Mouse (Mus musculus) MEL (cell line): ENCODE results near the gene Ddit4. TPM values are rescaled to one million over a fixed set of nuclear protein-coding genes. Genes with fewer than 3 reads are reported as not detected.

ENCODE experiments used
- DNase-seq: peaks from one replicate; pipeline ENCODE4 v3.0.0; 2011; ENCODE audit warnings: low read depth, low spot score
- H3K27ac ChIP-seq: 2 replicates; pipeline ENCODE4 v1.5.1; 2012; ENCODE audit warnings: low read depth, mild to moderate bottlenecking, control low read depth, low read length, moderate library complexity; ENCODE audit not compliant: control insufficient read depth
- H3K27me3 ChIP-seq, 2 experiments: fragments of 150-350 bp in 1 of 2; sonication (generic) in 1 of 2; 2 replicates each; pipeline ENCODE4 v1.6.1; 2012; ENCODE audit warnings: low read length in 2 of 2, mild to moderate bottlenecking in 2 of 2, improper control_type of control experiment in 1 of 2, moderate library complexity in 1 of 2; ENCODE audit not compliant: insufficient read depth in 2 of 2, control insufficient read depth in 1 of 2
- H3K36me3 ChIP-seq, 2 experiments: 2 replicates each; pipeline ENCODE4 v1.6.1; 2012 to 2014; ENCODE audit warnings: low read length in 2 of 2, improper control_type of control experiment in 1 of 2, inconsistent platforms in 1 of 2, mild to moderate bottlenecking in 1 of 2; ENCODE audit not compliant: insufficient read depth in 2 of 2, control insufficient read depth in 1 of 2
- H3K4me1 ChIP-seq, 2 experiments: fragments of 150-350 bp in 1 of 2; sonication (generic) in 1 of 2; 2 replicates each; pipeline ENCODE4 v1.6.1; 2012; ENCODE audit warnings: low read length in 2 of 2, improper control_type of control experiment in 1 of 2, mild to moderate bottlenecking in 1 of 2; ENCODE audit not compliant: insufficient read depth in 2 of 2, control insufficient read depth in 1 of 2
- H3K4me3 ChIP-seq, 2 experiments: fragments of 150-350 bp in 1 of 2; sonication (generic) in 1 of 2; 2 replicates each; pipeline ENCODE4 v1.5.1; 2012; ENCODE audit warnings: low read depth in 2 of 2, low read length in 2 of 2, mild to moderate bottlenecking in 2 of 2, moderate library complexity in 2 of 2, control low read depth in 1 of 2, improper control_type of control experiment in 1 of 2; ENCODE audit not compliant: control insufficient read depth in 1 of 2, insufficient read depth in 1 of 2
- H3K79me2 ChIP-seq: 2 replicates; pipeline ENCODE4 v1.6.1; 2012; ENCODE audit warnings: mild to moderate bottlenecking, low read length, moderate library complexity; ENCODE audit not compliant: control insufficient read depth, poor library complexity, insufficient read depth
- H3K9ac ChIP-seq: 2 replicates; pipeline ENCODE4 v1.6.1; 2012; ENCODE audit warnings: low read depth, mild to moderate bottlenecking, control low read depth, low read length, moderate library complexity; ENCODE audit not compliant: control insufficient read depth, poor library complexity, severe bottlenecking
- H3K9me3 ChIP-seq: fragments of 150-350 bp; sonication (generic); replicated peaks from 2 replicates; pipeline ENCODE4 v1.6.1; 2012; ENCODE audit warnings: mild to moderate bottlenecking, low read length, improper control_type of control experiment, moderate library complexity; ENCODE audit not compliant: insufficient read depth
- BHLHE40 ChIP-seq: IDR thresholded peaks from 2 replicates; pipeline ENCODE4 v1.6.1; 2012; ENCODE audit warnings: low read depth, mild to moderate bottlenecking, inconsistent platforms, low read length, improper control_type of control experiment, borderline replicate concordance
- CTCF ChIP-seq, 3 experiments: IDR thresholded peaks in 2 of 3; conservative IDR thresholded peaks in 1 of 3; 2 replicates each; pipeline ENCODE4 v1.5.1; 2011 to 2012; ENCODE audit warnings: low read length in 3 of 3, low read depth in 2 of 3, mild to moderate bottlenecking in 2 of 3, improper control_type of control experiment in 1 of 3, inconsistent platforms in 1 of 3, mixed read lengths in 1 of 3, moderate library complexity in 1 of 3; ENCODE audit not compliant: control insufficient read depth in 1 of 3, insufficient read depth in 1 of 3, poor library complexity in 1 of 3, severe bottlenecking in 1 of 3
- E2F4 ChIP-seq: IDR thresholded peaks from 2 replicates; pipeline ENCODE4 v1.6.1; 2011; ENCODE audit warnings: low read depth, low read length, improper control_type of control experiment, borderline replicate concordance
- ELF1 ChIP-seq: IDR thresholded peaks from 2 replicates; pipeline ENCODE4 v1.6.1; 2014; ENCODE audit warnings: low read depth, mild to moderate bottlenecking, inconsistent platforms, low read length, improper control_type of control experiment, moderate library complexity
- EP300 ChIP-seq, 2 experiments: IDR thresholded peaks; 2 replicates each; pipeline ENCODE4 v1.6.1; 2011; ENCODE audit warnings: improper control_type of control experiment in 2 of 2, low read length in 2 of 2, low read depth in 1 of 2, mild to moderate bottlenecking in 1 of 2
- HCFC1 ChIP-seq: IDR thresholded peaks from 2 replicates; pipeline ENCODE4 v1.6.1; 2012; ENCODE audit warnings: low read depth, mild to moderate bottlenecking, inconsistent platforms, low read length, improper control_type of control experiment, moderate library complexity
- JUND ChIP-seq: IDR thresholded peaks from 2 replicates; pipeline ENCODE4 v1.6.1; 2011; ENCODE audit warnings: low read depth, mild to moderate bottlenecking, improper control_type of control experiment, low read length
- MAX ChIP-seq: IDR thresholded peaks from 2 replicates; pipeline ENCODE4 v1.6.1; 2011; ENCODE audit warnings: low read length, improper control_type of control experiment
- MYC ChIP-seq: IDR thresholded peaks from 2 replicates; pipeline ENCODE4 v1.6.1; 2011; ENCODE audit warnings: low read depth, mild to moderate bottlenecking, low read length, improper control_type of control experiment, moderate library complexity
- NELFE ChIP-seq: IDR thresholded peaks from 2 replicates; pipeline ENCODE4 v1.6.1; 2011; ENCODE audit warnings: low read depth, low read length, improper control_type of control experiment
- POLR2A ChIP-seq, 2 experiments: IDR thresholded peaks; 2 replicates each; pipeline ENCODE4 v1.6.1; 2011 to 2012; ENCODE audit warnings: low read length in 2 of 2, mild to moderate bottlenecking in 2 of 2, control low read depth in 1 of 2, improper control_type of control experiment in 1 of 2, low read depth in 1 of 2, moderate library complexity in 1 of 2; ENCODE audit not compliant: control insufficient read depth in 1 of 2, insufficient read depth in 1 of 2, poor library complexity in 1 of 2
- POLR2AphosphoS2 ChIP-seq: IDR thresholded peaks from 2 replicates; pipeline ENCODE4 v1.6.1; 2011; ENCODE audit warnings: low read length, improper control_type of control experiment
- POLR2AphosphoS5 ChIP-seq: IDR thresholded peaks from 2 replicates; pipeline ENCODE4 v1.6.1; 2012; ENCODE audit warnings: low read depth, borderline replicate concordance, mild to moderate bottlenecking, inconsistent platforms, low read length, moderate library complexity, mixed read lengths
- RCOR1 ChIP-seq: IDR thresholded peaks from 2 replicates; pipeline ENCODE4 v1.6.1; 2012; ENCODE audit warnings: low read depth, mild to moderate bottlenecking, inconsistent platforms, low read length, improper control_type of control experiment
- TCF12 ChIP-seq: IDR thresholded peaks from 2 replicates; pipeline ENCODE4 v1.6.1; 2014; ENCODE audit warnings: low read depth, mild to moderate bottlenecking, inconsistent platforms, low read length, improper control_type of control experiment, moderate library complexity
- UBTF ChIP-seq: IDR thresholded peaks from 2 replicates; pipeline ENCODE4 v1.6.1; 2012; ENCODE audit warnings: low read depth, mild to moderate bottlenecking, inconsistent platforms, low read length, improper control_type of control experiment, moderate library complexity, borderline replicate concordance; ENCODE audit not compliant: insufficient read depth
- USF1 ChIP-seq: IDR thresholded peaks from 2 replicates; pipeline ENCODE4 v1.6.1; 2014; ENCODE audit warnings: low read depth, mild to moderate bottlenecking, inconsistent platforms, low read length, improper control_type of control experiment, moderate library complexity
- USF2 ChIP-seq, 2 experiments: IDR thresholded peaks; 2 replicates each; pipeline ENCODE4 v1.6.1; 2011 to 2012; ENCODE audit warnings: improper control_type of control experiment in 2 of 2, low read length in 2 of 2, borderline replicate concordance in 1 of 2, inconsistent platforms in 1 of 2, low read depth in 1 of 2, mild to moderate bottlenecking in 1 of 2; ENCODE audit not compliant: insufficient read depth in 1 of 2
- ZC3H11A ChIP-seq: IDR thresholded peaks from 2 replicates; pipeline ENCODE4 v1.6.1; 2012; ENCODE audit warnings: low read depth, mild to moderate bottlenecking, inconsistent platforms, low read length, improper control_type of control experiment
- ZKSCAN1 ChIP-seq: IDR thresholded peaks from 2 replicates; pipeline ENCODE4 v1.6.1; 2012; ENCODE audit warnings: low read depth, mild to moderate bottlenecking, inconsistent platforms, low read length, improper control_type of control experiment, moderate library complexity
- ZMIZ1 ChIP-seq: IDR thresholded peaks from 2 replicates; pipeline ENCODE4 v1.6.1; 2012; ENCODE audit warnings: low read depth, mild to moderate bottlenecking, inconsistent platforms, low read length, improper control_type of control experiment, moderate library complexity
- ZNF384 ChIP-seq: IDR thresholded peaks from 2 replicates; pipeline ENCODE4 v1.6.1; 2012; ENCODE audit warnings: low read depth, mild to moderate bottlenecking, inconsistent platforms, low read length, improper control_type of control experiment
- polyA plus RNA-seq, 2 experiments: library from polyadenylated mRNA; stranded (reverse) in 1 of 2; unstranded in 1 of 2; fragments of >175 nt in 1 of 2; fragments of >200 nt in 1 of 2; gene quantifications; 2 replicates each; pipeline versions ENCODE4 v1.2.1 to v1.2.4; 2012; ENCODE audit warnings: low replicate concordance in 2 of 2, low read depth in 1 of 2; ENCODE audit not compliant: insufficient read length in 2 of 2, insufficient read depth in 1 of 2, missing spikeins in 1 of 2
- total RNA-seq: library from RNA; depleted of rRNA; stranded (reverse); fragments of 300-350 nt; gene quantifications from 2 replicates; pipeline ENCODE4 v1.2.3, GENCODE M21; 2012

The Ddit4 gene
- total and polyA plus RNA-seq, 3 experiments, result 2.6 to 11.6 TPM; not detected in 1

- TF ChIP-seq MAX (no peak), ELF1 (no peak), USF1 (no peak), E2F4 (no peak), ZMIZ1 (no peak), UBTF (no peak), NELFE (no peak), EP300 (IDR thresholded peaks at IDR 0.05; ENCODE audit: low read depth in 1 of 2, low read length in 2 of 2) (no peak), MYC (no peak), TCF12 (no peak), JUND (no peak), POLR2A (IDR thresholded peaks at IDR 0.05; ENCODE audit: control insufficient read depth in 1 of 2, insufficient read depth in 1 of 2, low read depth in 1 of 2, low read length in 2 of 2, poor library complexity in 1 of 2) (no peak), ZNF384 (no peak), RCOR1 (no peak), POLR2AphosphoS5 (no peak), POLR2AphosphoS2 (no peak), BHLHE40 (no peak), CTCF (IDR thresholded peaks at IDR 0.05 in 2 of 3, conservative IDR thresholded peaks at IDR 0.05 in 1 of 3; ENCODE audit: control insufficient read depth in 1 of 3, insufficient read depth in 1 of 3, low read depth in 2 of 3, low read length in 3 of 3, poor library complexity in 1 of 3, severe bottlenecking in 1 of 3) (no peak), USF2 (IDR thresholded peaks at IDR 0.05; ENCODE audit: borderline replicate concordance in 1 of 2, insufficient read depth in 1 of 2, low read depth in 1 of 2, low read length in 2 of 2) (no peak), ZKSCAN1 (no peak)
- H3K27me3 ChIP-seq, result no peaks in the 10 kb centered on the region
- H3K27ac ChIP-seq, result no peak overlapping the region
- no peak for DNase-seq
- peaks cover 6 to 15% of the 10 kb centered on the region in 2 experiments for H3K36me3 ChIP-seq
- H3K79me2 ChIP-seq, result no peaks in the 10 kb centered on the region
- H3K4me1 ChIP-seq, result no peaks in the 10 kb centered on the region; a peak in 1 of 4 replicates
- H3K4me3 ChIP-seq, result no peak overlapping the region
- no peaks in the 10 kb centered on the region for H3K9me3 ChIP-seq
- H3K9ac ChIP-seq, result no peak overlapping the region
These were observed 36.4 kb upstream of the Ddit4 start for GRCm38 (mm10) chr10:59988036-59988435.

DNA sequence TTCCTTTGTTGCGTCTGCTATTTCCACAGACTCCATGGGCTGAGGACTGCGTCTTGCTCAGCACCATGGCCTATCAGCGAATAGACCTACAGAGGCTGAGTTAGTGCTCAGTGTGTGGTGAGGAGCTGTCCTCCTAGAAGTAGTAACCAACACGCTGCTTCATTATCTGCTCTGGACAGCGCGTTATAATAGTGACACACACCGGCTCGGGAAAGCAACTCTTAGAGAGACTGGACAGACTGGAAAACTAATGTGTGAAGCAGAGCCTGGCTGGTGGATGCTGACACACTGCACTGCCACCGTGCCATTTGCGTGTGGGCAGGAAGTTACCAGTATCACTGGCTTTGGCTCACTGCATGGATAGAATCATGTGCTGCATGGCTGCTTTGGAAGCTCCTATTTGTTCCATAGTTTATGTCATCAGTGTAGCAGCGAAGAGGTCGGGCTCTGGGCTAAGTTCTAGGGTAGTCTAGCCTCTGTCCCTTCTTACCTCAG, 30.8 kb upstream of the Ddit4 start:
- Histone ChIP-seq H3K9me3 (no peaks in the 10 kb centered on the region), H3K79me2 (no peaks in the 10 kb centered on the region), H3K27me3 (no peaks in the 10 kb centered on the region), H3K36me3 (peaks cover 0 to 26% of the 10 kb centered on the region in 2 experiments; a peak in 3 of 4 replicates), H3K4me1 (peaks cover 12 to 26% of the 10 kb centered on the region in 2 experiments), H3K4me3 (no peak overlapping the region), H3K9ac (no peak overlapping the region), H3K27ac (no peak overlapping the region)
- no peak for TF ChIP-seq ZC3H11A
- no peak for TF ChIP-seq BHLHE40
- TF ChIP-seq HCFC1, result no peak
- no peak for TF ChIP-seq USF1
- no peak for DNase-seq
